Mouse (Mus musculus) hindbrain, embryonic 15.5 days (tissue): Measurements from ENCODE around the gene Ttll1. TPM values are rescaled to one million over a fixed set of nuclear protein-coding genes. Genes with fewer than 3 reads are reported as not detected.
"Not testable (repeated sequence)": the region's sequence is repeated elsewhere in the genome, so short reads cannot be mapped to it uniquely, and the experiment has no call there.

ENCODE experiments used
- ATAC-seq: fragments of 200-750 bp; cut with Nextera tagmentation; 2 replicates; pipeline ENCODE4 v1.8.0; 2017; ENCODE audit warnings: low read depth, moderate number of reproducible peaks, moderate TSS enrichment; ENCODE audit not compliant: low FRiP score
- H3K27ac ChIP-seq: fragments of 300-500 bp; sonication (generic); replicated peaks from 2 replicates; pipeline ENCODE4 v1.5.1; 2015; ENCODE audit warnings: mild to moderate bottlenecking, inconsistent platforms
- H3K27me3 ChIP-seq: fragments of 300-500 bp; sonication (generic); 2 replicates; pipeline ENCODE4 v1.6.1; 2015; ENCODE audit warnings: control low read depth, inconsistent platforms
- H3K36me3 ChIP-seq: fragments of 300-500 bp; sonication (generic); 2 replicates; pipeline ENCODE4 v1.6.1; 2015; ENCODE audit warnings: control low read depth, inconsistent platforms
- H3K4me1 ChIP-seq: fragments of 300-500 bp; sonication (generic); replicated peaks from 2 replicates; pipeline ENCODE4 v1.6.1; 2015; ENCODE audit warnings: control low read depth, inconsistent platforms
- H3K4me2 ChIP-seq: fragments of 300-500 bp; sonication (generic); 2 replicates; pipeline ENCODE4 v1.6.1; 2015; ENCODE audit warnings: moderate library complexity, mild to moderate bottlenecking, inconsistent platforms
- H3K4me3 ChIP-seq: fragments of 300-500 bp; sonication (generic); 2 replicates; pipeline ENCODE4 v1.5.1; 2015; ENCODE audit warnings: mild to moderate bottlenecking, inconsistent platforms
- H3K9ac ChIP-seq: fragments of 300-500 bp; sonication (generic); 2 replicates; pipeline ENCODE4 v1.6.1; 2015; ENCODE audit warnings: inconsistent platforms
- H3K9me3 ChIP-seq: fragments of 300-500 bp; sonication (generic); 2 replicates; pipeline ENCODE4 v1.6.1; 2016; ENCODE audit warnings: control low read depth, inconsistent platforms
- WGBS: fragments of 180-500 bp; shearing (Covaris S2); methylation state at CpG from one replicate; pipeline ENCODE4 v1.1.7; 2015; 5-methylcytosine and 5-hydroxymethylcytosine counted together
- polyA plus RNA-seq: library from polyadenylated mRNA; unstranded; fragments of >200 nt; fragmentation: Nextera tagmentation; extraction: Ambion mirVana; gene quantifications from 2 replicates; pipeline ENCODE4 v1.2.1, GENCODE M21; 2015

Ttll1 gene
- polyA plus RNA-seq, 1 experiment from 2014 or later: 122 TPM

DNA sequence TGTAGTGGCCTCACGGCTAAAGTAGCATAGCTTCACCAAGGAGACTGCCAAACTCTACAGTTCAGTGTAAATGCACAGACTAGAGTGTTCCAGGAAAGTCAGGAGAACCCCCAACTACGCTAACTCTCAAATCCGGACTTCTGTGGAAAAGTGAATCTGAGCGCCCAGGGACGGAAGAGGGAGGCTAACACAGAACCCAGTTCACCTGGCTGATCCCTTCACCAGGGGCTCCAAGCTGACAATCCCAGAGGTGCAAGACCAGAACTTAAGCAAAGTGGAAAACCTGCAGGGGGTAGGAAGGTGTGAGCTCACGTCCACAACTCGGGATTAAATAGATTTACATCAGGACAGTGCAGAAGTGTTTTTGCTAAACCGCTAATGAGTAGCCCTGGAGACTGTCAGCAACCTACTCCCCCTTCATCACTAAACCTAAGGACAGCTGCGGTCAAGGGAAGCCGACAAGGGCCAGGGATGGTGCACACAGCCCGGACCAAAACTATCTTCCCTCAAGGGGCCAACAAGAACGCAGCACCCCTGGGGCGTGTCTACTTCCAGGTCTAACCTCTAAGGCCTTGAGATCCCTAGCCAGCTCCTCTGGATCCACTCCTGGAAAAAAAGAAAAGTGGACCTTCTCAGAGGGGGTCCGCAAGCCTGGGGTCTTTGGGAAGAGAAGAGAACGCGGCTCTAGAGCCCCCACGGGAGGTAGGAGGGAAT, 47.2 kb downstream of the Ttll1 start:
- no peaks in the 10 kb centered on the region for H3K9me3 ChIP-seq
- peak overlapping the region; percentile 79 for H3K4me3 ChIP-seq
- H3K9ac ChIP-seq: peak overlapping the region; percentile 63
- no peak overlapping the region for H3K27ac ChIP-seq
- ATAC-seq: no peak
- H3K27me3 ChIP-seq: 0 out of 2 replicates have a peak, but pooled peaks cover 5% of the 10 kb centered on the region
- WGBS: 13% methylated on average over 17 of the region's 17 CpGs
- H3K36me3 ChIP-seq: no peaks in the 10 kb centered on the region
- peaks cover 15% of the 10 kb centered on the region for H3K4me1 ChIP-seq
- peak overlapping the region; percentile 92 for H3K4me2 ChIP-seq

GRCm38 (mm10) chr15:83462349-83462748, 48.3 kb downstream of the Ttll1 start:
- H3K27ac ChIP-seq, ATAC-seq, H3K9ac ChIP-seq, H3K4me2 ChIP-seq, H3K4me3 ChIP-seq, H3K36me3 ChIP-seq, H3K27me3 ChIP-seq, H3K9me3 ChIP-seq: not testable (repeated sequence)
- H3K4me1 ChIP-seq: peaks cover 15% of the 10 kb centered on the region
- WGBS: 94% methylated on average over 8 of the region's 8 CpGs

- Histone ChIP-seq H3K4me1 (peaks cover 15% of the 10 kb centered on the region), H3K27ac (no peak overlapping the region), H3K4me3 (no peak overlapping the region), H3K36me3 (no peaks in the 10 kb centered on the region), H3K9me3 (no peaks in the 10 kb centered on the region), H3K9ac (no peak overlapping the region), H3K27me3 (0 out of 2 replicates have a peak, but pooled peaks cover 5% of the 10 kb centered on the region), H3K4me2 (no peak overlapping the region)
- 84% methylated on average over 3 of the region's 3 CpGs for WGBS
- no peak for ATAC-seq
Observed at GRCm38 (mm10) chr15:83460891-83461290, 49.8 kb downstream of the Ttll1 start.

DNA sequence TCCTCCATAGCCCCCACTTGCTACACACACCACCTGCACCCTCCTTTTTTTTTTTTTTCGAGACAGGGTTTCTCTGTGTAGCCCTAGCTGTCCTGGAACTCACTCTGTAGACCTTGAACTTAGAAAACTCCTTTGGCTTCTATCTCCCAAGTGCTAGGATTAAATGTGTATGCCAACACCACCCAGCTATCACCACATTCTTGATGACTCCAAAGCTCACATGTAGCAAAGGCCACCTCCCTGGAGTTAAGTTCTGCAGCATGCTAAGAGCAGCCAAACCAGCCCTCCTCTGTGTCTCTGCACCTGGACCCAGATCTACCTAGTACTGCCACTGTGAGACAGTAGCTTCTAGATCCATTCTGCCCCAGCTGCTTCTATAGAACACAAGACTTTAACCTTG, 53.2 kb downstream of the Ttll1 start:
- Histone ChIP-seq H3K27me3 (no peaks in the 10 kb centered on the region), H3K4me3 (no peak overlapping the region), H3K4me2 (no peak overlapping the region), H3K9ac (no peak overlapping the region), H3K9me3 (no peaks in the 10 kb centered on the region), H3K36me3 (no peaks in the 10 kb centered on the region), H3K4me1 (no peaks in the 10 kb centered on the region), H3K27ac (no peak overlapping the region)
- ATAC-seq: no peak
- WGBS: 93% methylated on average over 1 of the region's 1 CpGs

DNA sequence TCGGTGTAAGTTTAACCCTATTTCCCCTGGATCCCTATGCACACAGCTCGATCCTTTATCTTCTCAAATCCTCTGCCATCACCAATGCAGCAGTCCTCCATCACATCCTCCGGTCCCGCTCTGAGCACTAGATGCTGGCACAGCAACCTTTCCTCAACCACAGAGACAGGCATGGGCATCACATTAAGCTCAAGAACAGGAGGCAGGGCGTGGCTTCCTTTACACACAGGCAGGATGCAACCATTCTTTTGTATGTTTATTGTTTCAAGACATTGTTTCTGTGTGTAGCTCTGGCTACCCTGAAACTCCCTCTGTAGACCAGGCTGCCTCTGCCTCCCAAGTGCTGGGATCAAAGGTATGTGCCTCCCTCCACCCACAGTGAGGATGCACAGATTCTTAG, 55.1 kb downstream of the Ttll1 start:
- no peak overlapping the region for H3K4me3 ChIP-seq
- no peaks in the 10 kb centered on the region for H3K9me3 ChIP-seq
- no peak for ATAC-seq
- no peak overlapping the region for H3K9ac ChIP-seq
- H3K4me1 ChIP-seq: peaks cover 11% of the 10 kb centered on the region
- 89% methylated on average over 5 of the region's 5 CpGs for WGBS
- no peaks in the 10 kb centered on the region for H3K27me3 ChIP-seq
- H3K4me2 ChIP-seq: no peak overlapping the region
- no peaks in the 10 kb centered on the region for H3K36me3 ChIP-seq
- no peak overlapping the region for H3K27ac ChIP-seq

- Histone ChIP-seq H3K27me3 (no peaks in the 10 kb centered on the region), H3K9ac (no peak overlapping the region), H3K9me3 (no peaks in the 10 kb centered on the region), H3K36me3 (no peaks in the 10 kb centered on the region), H3K27ac (no peak overlapping the region), H3K4me3 (no peak overlapping the region), H3K4me2 (no peak overlapping the region), H3K4me1 (peaks cover 11% of the 10 kb centered on the region)
- 88% methylated on average over 3 of the region's 3 CpGs for WGBS
- ATAC-seq: no peak
Observed at GRCm38 (mm10) chr15:83455034-83455433, 55.7 kb downstream of the Ttll1 start.

DNA sequence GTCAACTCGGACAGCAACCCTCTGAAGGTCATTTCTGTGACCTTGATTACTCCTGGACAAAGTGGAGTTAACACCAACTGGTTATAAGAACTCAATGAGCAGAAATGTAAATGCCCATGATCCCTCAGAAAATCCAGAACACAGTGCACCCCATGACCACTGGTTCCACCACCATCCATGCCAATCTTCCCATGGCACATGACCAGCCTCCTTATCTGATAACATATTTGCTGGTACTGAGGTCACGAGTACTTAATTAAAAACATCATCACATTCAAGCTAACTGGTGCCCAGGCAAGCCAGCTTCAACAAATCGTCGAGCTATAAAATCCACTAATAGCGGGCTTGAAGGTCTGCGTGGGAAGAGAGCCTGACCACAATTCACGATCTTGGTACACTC, 56.3 kb downstream of the Ttll1 start:
- Histone ChIP-seq H3K4me2 (no peak overlapping the region), H3K27ac (no peak overlapping the region), H3K27me3 (no peaks in the 10 kb centered on the region), H3K4me3 (no peak overlapping the region), H3K9me3 (no peaks in the 10 kb centered on the region), H3K4me1 (peaks cover 11% of the 10 kb centered on the region), H3K36me3 (no peaks in the 10 kb centered on the region), H3K9ac (no peak overlapping the region)
- ATAC-seq: no peak
- 91% methylated on average over 7 of the region's 7 CpGs for WGBS

- no peak overlapping the region for H3K27ac ChIP-seq
- H3K4me1 ChIP-seq: peaks cover 11% of the 10 kb centered on the region
- no peaks in the 10 kb centered on the region for H3K27me3 ChIP-seq
- H3K4me2 ChIP-seq: no peak overlapping the region
- WGBS: 82% methylated on average over 3 of the region's 3 CpGs
- no peak for ATAC-seq
- no peaks in the 10 kb centered on the region for H3K36me3 ChIP-seq
- no peak overlapping the region for H3K4me3 ChIP-seq
- H3K9ac ChIP-seq: no peak overlapping the region
- H3K9me3 ChIP-seq: no peaks in the 10 kb centered on the region
Observed at GRCm38 (mm10) chr15:83453879-83454278, 56.8 kb downstream of the Ttll1 start.

GRCm38 (mm10) chr15:83452219-83452760, 58.4 kb downstream of the Ttll1 start:
- no peak for ATAC-seq

GRCm38 (mm10) chr15:83451621-83452210, 59.0 kb downstream of the Ttll1 start:
- no peak overlapping the region for H3K4me2 ChIP-seq
- no peak for ATAC-seq
- H3K36me3 ChIP-seq: no peaks in the 10 kb centered on the region
- 0 out of 2 replicates have a peak overlapping the region, but pooled peaks have one; percentile 18 for H3K27ac ChIP-seq
- no peak overlapping the region for H3K9ac ChIP-seq
- no peak overlapping the region for H3K4me3 ChIP-seq
- peaks cover 11% of the 10 kb centered on the region for H3K4me1 ChIP-seq
- no peaks in the 10 kb centered on the region for H3K27me3 ChIP-seq
- H3K9me3 ChIP-seq: no peaks in the 10 kb centered on the region
- WGBS: 50% methylated on average over 7 of the region's 7 CpGs

More at GRCm38 (mm10) chr15:83452219-83452760, 58.4 kb downstream of the Ttll1 start:
- Histone ChIP-seq H3K9me3 (no peaks in the 10 kb centered on the region), H3K4me2 (no peak overlapping the region), H3K27me3 (no peaks in the 10 kb centered on the region), H3K4me3 (no peak overlapping the region), H3K36me3 (no peaks in the 10 kb centered on the region), H3K4me1 (peaks cover 11% of the 10 kb centered on the region), H3K9ac (no peak overlapping the region), H3K27ac (no peak overlapping the region)
- WGBS: 86% methylated on average over 7 of the region's 7 CpGs

DNA sequence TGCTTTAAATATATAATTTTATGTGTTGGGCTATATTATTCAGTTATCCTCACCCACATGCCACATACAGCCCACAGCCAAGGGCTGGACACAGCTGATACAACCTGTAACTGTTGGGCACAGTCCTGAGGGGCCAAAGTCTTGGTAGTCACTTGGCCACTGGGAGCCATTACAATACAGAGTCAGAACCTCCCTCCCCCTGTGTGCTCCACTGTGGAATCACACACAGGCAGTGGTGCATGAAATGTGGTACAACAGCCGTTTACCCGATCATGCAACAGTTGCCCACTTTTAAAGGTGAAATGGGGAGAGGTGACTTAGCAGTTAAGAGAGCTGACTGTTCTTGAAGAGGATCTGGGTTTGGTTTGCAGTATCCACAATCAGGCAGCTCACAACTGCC, 60.7 kb downstream of the Ttll1 start:
- ATAC-seq: no peak
- no peaks in the 10 kb centered on the region for H3K36me3 ChIP-seq
- no peak overlapping the region for H3K4me2 ChIP-seq
- no peaks in the 10 kb centered on the region for H3K27me3 ChIP-seq
- no peak overlapping the region for H3K9ac ChIP-seq
- H3K9me3 ChIP-seq: no peaks in the 10 kb centered on the region
- 84% methylated on average over 2 of the region's 2 CpGs for WGBS
- no peak overlapping the region for H3K27ac ChIP-seq
- H3K4me3 ChIP-seq: no peak overlapping the region
- peaks cover 11% of the 10 kb centered on the region for H3K4me1 ChIP-seq

- Histone ChIP-seq H3K27me3 (no peaks in the 10 kb centered on the region), H3K9me3 (no peaks in the 10 kb centered on the region), H3K4me1 (peaks cover 11% of the 10 kb centered on the region), H3K27ac (no peak overlapping the region), H3K4me3 (no peak overlapping the region), H3K9ac (no peak overlapping the region), H3K4me2 (no peak overlapping the region), H3K36me3 (no peaks in the 10 kb centered on the region)
- WGBS: 78% methylated on average over 5 of the region's 5 CpGs
- ATAC-seq: no peak
Observed at GRCm38 (mm10) chr15:83448646-83449045, 62.0 kb downstream of the Ttll1 start.
